Mouse (Mus musculus) embryo, embryonic 10.5 days (tissue): ENCODE data around the gene E130308A19Rik.

Experiments used
- DNase-seq: peaks from one replicate; pipeline ENCODE4 v3.0.0-alpha.2; 2015; ENCODE audit warnings: low spot score

The E130308A19Rik gene

GRCm38 (mm10) chr4:59727878-59728261 lies 101.9 kb downstream of the E130308A19Rik start:
- DNase-seq, result no peak

- no peak for DNase-seq
Measured at GRCm38 (mm10) chr4:59728839-59729238, 102.8 kb downstream of the E130308A19Rik start.

- no peak for DNase-seq
Measured at GRCm38 (mm10) chr4:59731544-59731943, 105.5 kb downstream of the E130308A19Rik start.

- no peak for DNase-seq
Measured at GRCm38 (mm10) chr4:59739321-59739720, 113.3 kb downstream of the E130308A19Rik start.

- DNase-seq, result no peak
Measured at GRCm38 (mm10) chr4:59739882-59740281, 113.9 kb downstream of the E130308A19Rik start.

- DNase-seq, result no peak
Measured at GRCm38 (mm10) chr4:59753491-59754140, 127.6 kb downstream of the E130308A19Rik start.

GRCm38 (mm10) chr4:59756332-59757082 lies 130.5 kb downstream of the E130308A19Rik start:
- DNase-seq, result no peak

GRCm38 (mm10) chr4:59757452-59758435 lies 131.7 kb downstream of the E130308A19Rik start:
- no peak for DNase-seq

GRCm38 (mm10) chr4:59760016-59760415 lies 134.0 kb downstream of the E130308A19Rik start:
- DNase-seq, result no peak

- DNase-seq, result peak; percentile 55
Measured at GRCm38 (mm10) chr4:59760636-59761364, 134.8 kb downstream of the E130308A19Rik start.

- DNase-seq, result no peak
Measured at GRCm38 (mm10) chr4:59761365-59761729, 135.3 kb downstream of the E130308A19Rik start.

- no peak for DNase-seq
Measured at GRCm38 (mm10) chr4:59764950-59765349, 138.9 kb downstream of the E130308A19Rik start.

- DNase-seq, result peak; percentile 65
Measured at GRCm38 (mm10) chr4:59765385-59766005, 139.5 kb downstream of the E130308A19Rik start.

GRCm38 (mm10) chr4:59767717-59768116 lies 141.7 kb downstream of the E130308A19Rik start:
- no peak for DNase-seq

- peak; percentile 61 for DNase-seq
Measured at GRCm38 (mm10) chr4:59772171-59772879, 146.3 kb downstream of the E130308A19Rik start.

- no peak for DNase-seq
Measured at GRCm38 (mm10) chr4:59777828-59778227, 151.8 kb downstream of the E130308A19Rik start.

GRCm38 (mm10) chr4:59780568-59780967 lies 154.6 kb downstream of the E130308A19Rik start:
- DNase-seq, result peak; percentile 60

GRCm38 (mm10) chr4:59782853-59783684 lies 157.1 kb downstream of the E130308A19Rik start:
- DNase-seq, result peak; percentile 74

GRCm38 (mm10) chr4:59783685-59784279 lies 157.8 kb downstream of the E130308A19Rik start:
- DNase-seq, result peak; percentile 99
